Mouse (Mus musculus) erythroblast, embryonic 14.5 days (primary cell): ENCODE measurements around the gene Slco1a6.

Experiments
- GATA1 ChIP-seq: IDR thresholded peaks from 2 replicates; pipeline ENCODE4 v1.6.1; 2012; ENCODE audit warnings: low read length, inconsistent platforms, mixed read lengths
- TAL1 ChIP-seq: IDR thresholded peaks from 3 replicates; pipeline ENCODE4 v1.6.1; 2012; ENCODE audit warnings: low read length, inconsistent platforms, mixed read lengths

DNA sequence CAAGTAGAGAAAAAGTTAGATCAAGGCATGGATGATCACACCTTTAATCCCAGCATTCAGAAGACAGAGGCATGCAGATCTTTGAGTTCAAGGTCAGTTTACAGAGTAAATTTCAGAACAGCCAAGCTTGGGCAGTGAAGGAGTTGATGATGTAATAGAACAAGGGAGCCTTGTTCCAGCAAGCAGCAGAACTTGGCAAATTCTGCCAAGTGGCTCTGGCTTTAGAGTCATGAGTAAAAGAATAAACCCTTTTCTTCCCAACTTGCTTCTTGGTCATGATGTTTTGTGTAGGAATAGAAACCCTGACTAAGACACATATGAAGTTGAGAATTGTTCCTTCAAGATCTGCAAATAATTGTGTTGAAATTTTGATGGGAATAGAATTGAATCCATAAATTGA is 3.5 kb upstream of the Slco1a6 start:
- TF ChIP-seq GATA1 (no peak), TAL1 (no peak)
